Mouse (Mus musculus): ENCODE results near the gene Ammecr1. TPM values are rescaled to one million over a fixed set of nuclear protein-coding genes. Genes with fewer than 3 reads are reported as not detected.

The Ammecr1 gene
- total and polyA plus RNA-seq, 2 experiments from 2014 or later = 2.2 to 2.8 TPM

DNA sequence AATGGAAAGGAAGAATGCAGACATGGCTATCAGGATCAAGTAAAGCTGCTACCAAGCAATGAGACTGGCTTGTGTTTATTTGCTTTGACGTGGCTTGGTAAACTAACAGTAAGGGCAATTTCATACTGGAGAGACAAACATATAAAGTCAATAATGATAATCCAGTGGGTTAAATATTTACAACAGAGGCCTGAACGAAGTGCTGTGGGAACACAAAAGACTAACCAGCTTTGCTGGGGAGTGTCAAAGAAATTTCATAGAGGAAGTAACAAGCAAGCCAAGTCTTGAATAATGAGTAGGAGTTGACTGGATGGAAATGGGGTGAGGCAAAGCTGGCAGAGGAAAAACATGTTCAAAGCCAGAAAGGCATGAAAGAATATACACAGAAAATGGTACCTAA lies 63.9 kb downstream of the Ammecr1 start:
- ATAC-seq (ENCODE audit: low FRiP score) = no peak
- no peaks in the 10 kb centered on the region for H3K4me1 ChIP-seq (ENCODE audit: insufficient read depth, low read length)
- no peaks in the 10 kb centered on the region for H3K9me3 ChIP-seq (ENCODE audit: low read length)
- DNase-seq (ENCODE audit: low spot score) = no peak
- WGBS = 70% methylated on average over 2 of the region's 2 CpGs
- H3K4me2 ChIP-seq (ENCODE audit: low read depth, low read length, poor library complexity, severe bottlenecking) = no peak overlapping the region
- H3K4me3 ChIP-seq (ENCODE audit: low read depth, low read length) = no peak overlapping the region
- H3K27ac ChIP-seq (ENCODE audit: low read depth, low read length) = no peak overlapping the region
- H3K27me3 ChIP-seq (ENCODE audit: insufficient read depth, low read length) = peaks cover 6% of the 10 kb centered on the region; the same call in 1 of the 2 replicates
- H3K9ac ChIP-seq (replicated peaks; ENCODE audit: low read length, poor library complexity, severe bottlenecking) = no peak overlapping the region
- no peaks in the 10 kb centered on the region for H3K36me3 ChIP-seq (ENCODE audit: insufficient read depth, low read length)
- no peak for TF ChIP-seq CTCF (IDR thresholded peaks at IDR 0.05)

- ATAC-seq (ENCODE audit: low FRiP score) (no peak), DNase-seq (ENCODE audit: low spot score) (no peak)
- no peak overlapping the region for H3K4me2 ChIP-seq (ENCODE audit: low read depth, low read length, poor library complexity, severe bottlenecking)
- H3K27me3 ChIP-seq (ENCODE audit: insufficient read depth, low read length) = peaks cover 6% of the 10 kb centered on the region; the same call in 1 of the 2 replicates
- no peak overlapping the region for H3K27ac ChIP-seq (ENCODE audit: low read depth, low read length)
- no peak overlapping the region for H3K9ac ChIP-seq (replicated peaks; ENCODE audit: low read length, poor library complexity, severe bottlenecking)
- H3K9me3 ChIP-seq (ENCODE audit: low read length) = no peaks in the 10 kb centered on the region
- no peaks in the 10 kb centered on the region for H3K36me3 ChIP-seq (ENCODE audit: insufficient read depth, low read length)
- H3K4me3 ChIP-seq (ENCODE audit: low read depth, low read length) = no peak overlapping the region
- 86% methylated on average over 4 of the region's 4 CpGs for WGBS
- no peak for TF ChIP-seq CTCF (IDR thresholded peaks at IDR 0.05)
- no peaks in the 10 kb centered on the region for H3K4me1 ChIP-seq (ENCODE audit: insufficient read depth, low read length)
Observed at GRCm38 (mm10) chrX:142901915-142902314, 64.6 kb downstream of the Ammecr1 start.

- no peaks in the 10 kb centered on the region for H3K9me3 ChIP-seq (ENCODE audit: low read length)
- H3K9ac ChIP-seq (replicated peaks; ENCODE audit: low read length, poor library complexity, severe bottlenecking) = no peak overlapping the region
- no peak for TF ChIP-seq CTCF (IDR thresholded peaks at IDR 0.05)
- ATAC-seq (ENCODE audit: low FRiP score) = no peak
- H3K4me1 ChIP-seq (ENCODE audit: insufficient read depth, low read length) = no peaks in the 10 kb centered on the region
- H3K36me3 ChIP-seq (ENCODE audit: insufficient read depth, low read length) = no peaks in the 10 kb centered on the region
- no peak overlapping the region for H3K4me2 ChIP-seq (ENCODE audit: low read depth, low read length, poor library complexity, severe bottlenecking)
- H3K4me3 ChIP-seq (ENCODE audit: low read depth, low read length) = no peak overlapping the region
- peaks cover 6% of the 10 kb centered on the region; the same call in 1 of the 2 replicates for H3K27me3 ChIP-seq (ENCODE audit: insufficient read depth, low read length)
- 85% methylated on average over 9 of the region's 9 CpGs for WGBS
- H3K27ac ChIP-seq (ENCODE audit: low read depth, low read length) = no peak overlapping the region
- DNase-seq (ENCODE audit: low spot score) = no peak
Observed at GRCm38 (mm10) chrX:142898295-142898887, 68.1 kb downstream of the Ammecr1 start.

DNA sequence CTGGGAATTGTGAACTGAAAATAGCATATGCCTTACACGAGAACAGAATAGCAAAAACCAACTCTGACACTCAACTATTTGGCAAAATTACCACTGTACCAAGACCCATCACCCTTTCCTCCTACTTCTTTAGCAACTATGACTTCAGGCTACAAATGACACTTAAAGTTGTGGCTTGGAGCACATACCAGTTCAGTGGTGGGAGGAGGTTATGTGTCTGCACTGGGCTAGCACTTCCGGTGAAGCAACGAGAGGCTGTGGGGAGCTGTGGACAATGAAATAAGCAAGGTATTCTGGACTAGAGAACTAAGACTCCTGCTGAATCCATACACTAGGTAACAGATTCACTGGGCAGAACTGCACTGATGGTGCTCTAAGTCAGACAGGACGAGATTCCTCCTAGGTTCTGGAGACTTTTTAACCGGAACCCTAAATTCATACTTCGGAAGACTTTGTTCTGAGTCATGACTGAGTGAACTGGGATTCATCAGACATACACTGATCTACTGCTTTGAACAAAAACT lies 69.0 kb downstream of the Ammecr1 start:
- no peak for DNase-seq (ENCODE audit: low spot score)
- 95% methylated on average over 6 of the region's 6 CpGs for WGBS
- no peak for TF ChIP-seq CTCF (IDR thresholded peaks at IDR 0.05)
- Histone ChIP-seq H3K9me3 (ENCODE audit: low read length) (no peaks in the 10 kb centered on the region), H3K27ac (ENCODE audit: low read depth, low read length) (no peak overlapping the region), H3K27me3 (ENCODE audit: insufficient read depth, low read length) (peaks cover 6% of the 10 kb centered on the region; the same call in 1 of the 2 replicates), H3K9ac (replicated peaks; ENCODE audit: low read length, poor library complexity, severe bottlenecking) (no peak overlapping the region), H3K36me3 (ENCODE audit: insufficient read depth, low read length) (no peaks in the 10 kb centered on the region), H3K4me3 (ENCODE audit: low read depth, low read length) (no peak overlapping the region), H3K4me1 (ENCODE audit: insufficient read depth, low read length) (no peaks in the 10 kb centered on the region), H3K4me2 (ENCODE audit: low read depth, low read length, poor library complexity, severe bottlenecking) (no peak overlapping the region)
- ATAC-seq (ENCODE audit: low FRiP score) = no peak

DNA sequence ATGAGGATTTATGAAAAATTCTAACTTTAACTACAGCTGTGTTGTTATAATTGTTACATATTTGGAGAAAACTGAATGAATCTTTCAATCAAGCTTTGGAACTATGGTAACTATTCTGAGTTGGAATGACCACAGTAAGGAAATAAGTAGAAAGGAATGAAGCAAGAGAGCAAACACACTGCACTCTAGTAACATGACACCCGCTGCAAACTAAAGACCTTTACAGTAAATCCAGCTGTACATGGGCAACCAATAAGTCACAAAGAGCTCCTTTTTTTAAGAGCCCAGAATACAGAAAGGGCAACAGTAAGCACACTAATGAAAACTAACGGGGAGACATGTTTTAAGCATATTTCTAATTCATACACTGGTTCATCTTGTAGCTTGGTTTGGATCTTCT lies 71.2 kb downstream of the Ammecr1 start:
- 90% methylated on average over 2 of the region's 2 CpGs for WGBS
- H3K4me3 ChIP-seq (ENCODE audit: low read depth, low read length) = no peak overlapping the region
- H3K36me3 ChIP-seq (ENCODE audit: insufficient read depth, low read length) = no peaks in the 10 kb centered on the region
- H3K4me1 ChIP-seq (ENCODE audit: insufficient read depth, low read length) = no peaks in the 10 kb centered on the region
- H3K9me3 ChIP-seq (ENCODE audit: low read length) = no peaks in the 10 kb centered on the region
- DNase-seq (ENCODE audit: low spot score) (no peak), ATAC-seq (ENCODE audit: low FRiP score) (no peak)
- TF ChIP-seq CTCF (IDR thresholded peaks at IDR 0.05) = no peak
- H3K27me3 ChIP-seq (ENCODE audit: insufficient read depth, low read length) = peaks cover 6% of the 10 kb centered on the region; the same call in 1 of the 2 replicates
- no peak overlapping the region for H3K27ac ChIP-seq (ENCODE audit: low read depth, low read length)
- no peak overlapping the region for H3K4me2 ChIP-seq (ENCODE audit: low read depth, low read length, poor library complexity, severe bottlenecking)
- H3K9ac ChIP-seq (replicated peaks; ENCODE audit: low read length, poor library complexity, severe bottlenecking) = no peak overlapping the region

- no peaks in the 10 kb centered on the region for H3K27me3 ChIP-seq (ENCODE audit: insufficient read depth, low read length)
- H3K36me3 ChIP-seq (ENCODE audit: insufficient read depth, low read length) = no peaks in the 10 kb centered on the region
- H3K9ac ChIP-seq (replicated peaks; ENCODE audit: low read length, poor library complexity, severe bottlenecking) = no peak overlapping the region
- no peak overlapping the region for H3K4me2 ChIP-seq (ENCODE audit: low read depth, low read length, poor library complexity, severe bottlenecking)
- ATAC-seq (ENCODE audit: low FRiP score) = no peak
- no peak for DNase-seq (ENCODE audit: low spot score)
- no peak overlapping the region for H3K4me3 ChIP-seq (ENCODE audit: low read depth, low read length)
- H3K9me3 ChIP-seq (ENCODE audit: low read length) = no peaks in the 10 kb centered on the region
- TF ChIP-seq CTCF (IDR thresholded peaks at IDR 0.05) = no peak
- 85% methylated on average over 7 of the region's 7 CpGs for WGBS
- H3K27ac ChIP-seq (ENCODE audit: low read depth, low read length) = no peak overlapping the region
- no peaks in the 10 kb centered on the region for H3K4me1 ChIP-seq (ENCODE audit: insufficient read depth, low read length)
Observed at GRCm38 (mm10) chrX:142885962-142886361, 80.6 kb downstream of the Ammecr1 start.
